Mouse (Mus musculus) liver, adult 2 months (tissue): ENCODE results near the gene Nkain2. TPM values are rescaled to one million over a fixed set of nuclear protein-coding genes. Genes with fewer than 3 reads are reported as not detected.

Experiments
- DNase-seq: peaks from one replicate; pipeline ENCODE4 v3.0.0-alpha.2; 2011; ENCODE audit warnings: low read depth, low spot score; ENCODE audit errors: extremely low read depth
- H3K27ac ChIP-seq: fragments of 200-500 bp; replicated peaks from 2 replicates; pipeline ENCODE4 v1.5.1; 2012; ENCODE audit warnings: low read depth, mild to moderate bottlenecking, control low read depth, inconsistent platforms, low read length; ENCODE audit not compliant: insufficient read depth
- H3K27me3 ChIP-seq: fragments of 200-500 bp; 2 replicates; pipeline ENCODE4 v1.6.1; 2012; ENCODE audit warnings: mild to moderate bottlenecking, moderate library complexity, low read length, inconsistent platforms; ENCODE audit not compliant: control insufficient read depth, insufficient read depth
- H3K36me3 ChIP-seq: fragments of 200-500 bp; 2 replicates; pipeline ENCODE4 v1.6.1; 2012; ENCODE audit warnings: low read length, inconsistent platforms; ENCODE audit not compliant: control insufficient read depth, insufficient read depth
- H3K4me1 ChIP-seq: fragments of 200-500 bp; 2 replicates; pipeline ENCODE4 v1.6.1; 2011; ENCODE audit warnings: low read length; ENCODE audit not compliant: control insufficient read depth, insufficient read depth
- H3K4me3 ChIP-seq: fragments of 200-500 bp; 2 replicates; pipeline ENCODE4 v1.5.1; 2011; ENCODE audit warnings: low read depth, mild to moderate bottlenecking, control low read depth, low read length, moderate library complexity; ENCODE audit not compliant: insufficient read depth
- H3K79me2 ChIP-seq: fragments of 200-500 bp; 2 replicates; pipeline ENCODE4 v1.6.1; 2012; ENCODE audit warnings: inconsistent platforms, mild to moderate bottlenecking, low read length, moderate library complexity; ENCODE audit not compliant: control insufficient read depth, insufficient read depth
- H3K9ac ChIP-seq: fragments of 200-500 bp; 2 replicates; pipeline ENCODE4 v1.6.1; 2012; ENCODE audit warnings: low read depth, mild to moderate bottlenecking, control low read depth, inconsistent platforms, low read length
- CTCF ChIP-seq: fragments of 200-500 bp; IDR thresholded peaks from 2 replicates; pipeline ENCODE4 v1.5.1; 2011; ENCODE audit warnings: low read depth, low read length, control low read depth
- POLR2A ChIP-seq: fragments of 200-500 bp; IDR thresholded peaks from 2 replicates; pipeline ENCODE4 v1.6.1; 2011; ENCODE audit warnings: low read length, control low read depth; ENCODE audit not compliant: insufficient read depth; ENCODE audit errors: extremely low read depth
- WGBS: fragments of 180-500 bp; shearing (Covaris S2); methylation state at CpG from one replicate; pipeline ENCODE4 v1.1.7; 2018; 5-methylcytosine and 5-hydroxymethylcytosine counted together
- polyA plus RNA-seq: library from polyadenylated mRNA; depleted of rRNA; stranded (reverse); fragments of >200 nt; gene quantifications from 2 replicates; pipeline ENCODE4 v1.2.3, GENCODE M21; 2012; rRNA removed
- total RNA-seq: library from RNA; depleted of rRNA; stranded (reverse); fragments of >200 nt; gene quantifications from 2 replicates; pipeline ENCODE4 v1.2.3, GENCODE M21; 2014; rRNA removed

Nkain2 gene
- total and polyA plus RNA-seq, 2 experiments, result 0.23 to 0.55 TPM

GRCm38 (mm10) chr10:31646083-31646482 lies 1244.2 kb downstream of the Nkain2 start:
- 64% methylated on average over 1 of the region's 1 CpGs for WGBS
- DNase-seq, result no peak
- no peak for TF ChIP-seq CTCF
- no peak for TF ChIP-seq POLR2A
- H3K4me1 ChIP-seq, result no peaks in the 10 kb centered on the region; the same call in 1 of the 2 replicates
- H3K9ac ChIP-seq, result no peak overlapping the region
- no peaks in the 10 kb centered on the region for H3K27me3 ChIP-seq
- H3K36me3 ChIP-seq, result no peaks in the 10 kb centered on the region
- H3K4me3 ChIP-seq, result no peak overlapping the region
- no peak overlapping the region for H3K27ac ChIP-seq
- no peaks in the 10 kb centered on the region for H3K79me2 ChIP-seq

Other genes with a start within 250 kb of the Nkain2 start
- gene Trdn, start 190.1 kb upstream of the Nkain2 start, total RNA-seq, result 0.18 TPM in 1 of 2 replicates, not detected in the other
- gene Trdn, start 190.1 kb upstream of the Nkain2 start, polyA plus RNA-seq, result not detected in 2 replicates